18 mouse cellular contexts compared by ENCODE assay signal in the genomic region with DNA sequence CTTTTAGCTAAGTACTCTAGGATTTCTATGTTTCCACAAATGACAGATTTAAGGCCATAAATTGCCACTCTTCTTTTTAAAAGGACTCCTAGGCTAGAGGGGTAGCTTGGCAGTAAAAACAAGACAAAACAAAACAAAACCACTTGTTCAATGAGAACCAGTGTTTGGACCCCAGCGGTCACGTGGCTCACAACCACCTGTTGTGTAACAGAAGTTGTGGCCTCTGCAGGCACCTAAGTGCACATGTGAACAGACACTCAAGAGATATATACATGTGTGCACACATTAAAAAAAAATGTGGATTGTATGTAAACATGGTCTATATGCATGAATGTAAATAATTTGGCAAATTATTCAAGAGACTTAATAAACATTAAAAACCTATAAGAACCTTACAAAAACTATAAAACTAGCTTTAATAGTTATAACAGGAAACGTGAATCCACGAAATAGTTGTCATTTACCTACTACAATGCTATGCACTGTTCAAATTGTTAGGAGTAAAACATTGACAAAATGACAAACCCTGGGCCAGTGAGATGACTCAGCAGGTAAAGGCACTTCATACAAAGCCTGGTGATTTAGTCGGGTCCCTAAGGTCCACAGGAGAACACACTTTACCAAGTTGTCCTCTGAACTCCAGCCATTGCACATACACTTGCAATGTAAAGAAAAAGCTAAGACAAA. TPM values are rescaled to one million over a fixed set of nuclear protein-coding genes. Genes with fewer than 3 reads are reported as not detected.
DNase-seq lines count a peak whose midpoint lies in the region; ATAC-seq and TF ChIP-seq lines count a peak whose summit lies in the region.
"Had no signal": no experiment of that assay in that cellular context is flagged by ENCODE, and none has a peak within 500 bp of the region (broad histone marks: within the 10 kb centered on the region; RNA-seq: fewer than 3 reads in every experiment).

No protein-coding gene starts in this region.

- no peaks in the 10 kb centered on the region for H3K36me3 ChIP-seq in kidney, adult 2 months (ENCODE audit: control insufficient read depth, insufficient read depth, low read length)
- peaks cover 1% of the 10 kb centered on the region; the same call in 1 of the 2 replicates for H3K36me3 ChIP-seq in intestine, postnatal 0 days (ENCODE audit: control insufficient read depth, insufficient read depth)

- no peak for ATAC-seq in intestine, postnatal 0 days
- no peak for ATAC-seq in cerebellum, adult (ENCODE audit: insufficient number of reproducible peaks, low FRiP score, low TSS enrichment)
- ATAC-seq: inflammation-experienced regulatory T-cells, adult 6 months had no signal

- no peak for TF ChIP-seq POLR2A in kidney, adult 2 months (IDR thresholded peaks at IDR 0.05; ENCODE audit: low read depth, low read length)

- peak; percentile 79 for DNase-seq in kidney, adult 2 months
- no peak for DNase-seq in kidney, postnatal 10 days
- peak; percentile 41 for DNase-seq in liver
- peak; percentile 57 for DNase-seq in yolk sac, embryonic 10.5 days (ENCODE audit: low spot score)
- no peak for DNase-seq in embryo, embryonic 9.5 days (ENCODE audit: extremely low spot score)
- DNase-seq: adrenal gland, postnatal 36 days; cerebellum, postnatal 36 days; layer of hippocampus, postnatal 36 days; right cerebral cortex, postnatal 25 days had no signal

- H3K27me3 ChIP-seq in kidney, adult 2 months (replicated peaks; ENCODE audit: control insufficient read depth, insufficient read depth, low read length): no peaks in the 10 kb centered on the region
- H3K27me3 ChIP-seq in intestine, postnatal 0 days (replicated peaks; ENCODE audit: control insufficient read depth, insufficient read depth, low read length): no peaks in the 10 kb centered on the region
- H3K27me3 ChIP-seq: heart, embryonic 15.5 days; lung, embryonic 15.5 days; megakaryocyte, embryonic 14.5 days; neural tube, embryonic 12.5 days had no signal

- no peak for TF ChIP-seq CTCF in kidney, adult 2 months (conservative IDR thresholded peaks at IDR 0.05; ENCODE audit: insufficient read depth, insufficient read length, low read depth, low read length)
- TF ChIP-seq CTCF in intestine, postnatal 0 days (IDR thresholded peaks at IDR 0.05; ENCODE audit: low read depth): no peak

- WGBS in kidney, adult 2 months: 44% methylated on average over 5 of the region's 5 CpGs
- 47% methylated on average over 5 of the region's 5 CpGs for WGBS in intestine, postnatal 0 days

- peak overlapping the region; percentile 47; the same call in 1 of the 2 replicates for H3K4me2 ChIP-seq in intestine, postnatal 0 days (replicated peaks; ENCODE audit: low read depth)
- H3K4me2 ChIP-seq: heart, embryonic 15.5 days; lung, embryonic 15.5 days; neural tube, embryonic 12.5 days had no signal

- H3K9me3 ChIP-seq in intestine, postnatal 0 days (ENCODE audit: control insufficient read depth): no peaks in the 10 kb centered on the region
- H3K9me3 ChIP-seq: heart, embryonic 15.5 days; hindbrain, embryonic 10.5 days; limb, embryonic 10.5 days; lung, embryonic 15.5 days; megakaryocyte, embryonic 14.5 days; neural tube, embryonic 12.5 days had no signal

- H3K4me3 ChIP-seq in kidney, adult 2 months (ENCODE audit: insufficient read depth, low read depth, low read length): no peak overlapping the region
- no peak overlapping the region for H3K4me3 ChIP-seq in intestine, postnatal 0 days (ENCODE audit: low read depth, low read length)
- H3K4me3 ChIP-seq: heart, embryonic 15.5 days; hindbrain, embryonic 10.5 days; limb, embryonic 10.5 days; lung, embryonic 15.5 days; neural tube, embryonic 12.5 days had no signal

- H3K4me1 ChIP-seq in kidney, adult 2 months (ENCODE audit: control insufficient read depth, insufficient read depth, low read length): peaks cover 42% of the 10 kb centered on the region
- H3K4me1 ChIP-seq in intestine, postnatal 0 days (replicated peaks; ENCODE audit: control insufficient read depth, insufficient read depth, low read length): peaks cover 3% of the 10 kb centered on the region; the same call in 1 of the 2 replicates

- no peak overlapping the region for H3K9ac ChIP-seq in intestine, postnatal 0 days (ENCODE audit: low read depth, low read length)
- H3K9ac ChIP-seq: heart, embryonic 15.5 days; lung, embryonic 15.5 days; neural tube, embryonic 12.5 days had no signal

- peak overlapping the region; percentile 100 for H3K27ac ChIP-seq in kidney, adult 2 months (ENCODE audit: insufficient read depth, low read depth, low read length)
- peak overlapping the region; percentile 60 for H3K27ac ChIP-seq in intestine, postnatal 0 days (ENCODE audit: low read depth, low read length)
- H3K27ac ChIP-seq: heart, embryonic 15.5 days; hindbrain, embryonic 10.5 days; limb, embryonic 10.5 days; lung, embryonic 15.5 days; neural tube, embryonic 12.5 days had no signal

RNA-seq across cellular contexts. Expression of a gene that starts 3.8 kb away (rescaled TPM):
- polyA plus RNA-seq in kidney, adult 2 months (2012; rRNA removed): 20.5 and 22.0 TPM in 2 replicates
- polyA plus RNA-seq in intestine, postnatal 0 days (2015; fragmentation: Nextera tagmentation; extraction: Ambion mirVana): 47.8 and 57.4 TPM in 2 replicates

Comparison
In these comparisons a context has a peak if more than half of its experiments do, and no peak if none do; other contexts are left out.
1. DNase-seq: peak in kidney, adult 2 months (single experiment), liver (single experiment) and yolk sac, embryonic 10.5 days (single experiment); none in kidney, postnatal 10 days (single experiment) and embryo, embryonic 9.5 days (single experiment).